Mouse (Mus musculus): ENCODE data around the gene A530032D15Rik.
A peak's percentile ranks its signal among the peaks of the same experiment; 100 is the strongest.
"Not testable (repeated sequence)": the region's sequence is repeated elsewhere in the genome, so short reads cannot be mapped to it uniquely, and the experiment has no call there.

Gene A530032D15Rik

GRCm38 (mm10) chr1:85109753-85110152 is at the start of gene A530032D15Rik:
Gene A530032D15Rik (minus strand): TSS chr1:85109853.
- DNase-seq (ENCODE audit: low read depth): not testable (repeated sequence)

GRCm38 (mm10) chr1:85155151-85155550 is 45.5 kb upstream of the A530032D15Rik start:
- not testable (repeated sequence) for DNase-seq (ENCODE audit: low read depth)

DNA sequence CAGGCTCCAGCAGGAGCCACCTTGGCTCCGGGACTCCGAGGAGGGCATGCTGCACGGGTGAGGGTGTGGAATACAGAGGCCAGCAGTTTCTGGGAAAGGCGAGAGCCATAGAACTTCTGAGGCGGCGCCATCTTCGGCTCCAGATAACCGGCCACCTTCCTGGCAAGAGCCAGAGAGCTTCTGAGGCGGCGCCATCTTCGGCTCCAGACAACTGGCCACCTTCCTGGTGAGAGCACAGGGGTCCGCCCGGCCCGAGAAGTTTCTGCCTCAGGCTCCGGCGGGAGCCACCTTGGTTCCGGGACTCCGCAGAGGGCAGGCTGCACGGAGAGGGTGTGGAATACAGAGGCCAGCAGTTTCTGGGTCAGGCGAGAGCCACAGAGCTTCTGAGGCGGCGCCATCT is 24.0 kb upstream of the A530032D15Rik start:
- not testable (repeated sequence) for DNase-seq (ENCODE audit: low read depth)

- DNase-seq (ENCODE audit: low read depth): not testable (repeated sequence)
These were observed 12.2 kb upstream of the A530032D15Rik start for GRCm38 (mm10) chr1:85121841-85122240.

GRCm38 (mm10) chr1:85118341-85118740 is 8.7 kb upstream of the A530032D15Rik start:
- DNase-seq (ENCODE audit: low read depth): not testable (repeated sequence)

- DNase-seq (ENCODE audit: low read depth): not testable (repeated sequence)
These were observed 7.9 kb upstream of the A530032D15Rik start for GRCm38 (mm10) chr1:85117537-85117936.

DNA sequence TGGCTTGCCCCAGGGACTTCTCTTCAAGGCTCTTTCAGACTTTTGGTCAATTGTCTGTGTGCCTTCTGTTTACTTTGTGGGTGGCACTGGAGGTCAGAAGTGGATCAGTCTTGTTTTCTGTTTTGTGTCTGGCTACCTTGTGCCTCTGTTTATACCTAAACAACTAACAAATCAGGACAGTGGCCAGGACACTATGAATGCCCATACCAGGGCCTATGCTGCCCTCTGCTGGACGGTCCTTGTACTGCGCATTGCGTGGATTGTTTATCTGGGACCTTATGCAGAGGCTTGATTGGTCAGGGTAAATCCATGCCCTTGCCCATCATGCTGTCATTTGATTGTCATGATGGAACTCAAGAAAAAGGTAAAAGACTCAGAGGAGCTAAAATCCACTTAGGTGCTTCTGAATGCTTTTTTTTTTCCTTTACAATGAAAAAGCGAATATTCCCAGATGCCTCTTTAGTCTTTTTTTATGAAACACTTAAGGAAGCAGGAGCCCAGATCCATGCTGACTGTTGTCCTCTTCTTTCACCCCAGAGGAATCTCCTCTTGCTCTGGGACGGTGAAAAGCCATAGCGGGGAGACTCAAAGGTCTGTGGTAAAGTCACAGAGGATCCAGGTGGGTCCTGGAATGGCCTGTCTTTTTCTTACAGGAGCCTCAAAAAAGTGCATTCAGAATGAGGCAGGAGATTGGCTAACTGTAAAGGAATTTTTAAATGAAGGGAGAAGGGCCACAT is 5.2 kb upstream of the A530032D15Rik start:
- not testable (repeated sequence) for DNase-seq (ENCODE audit: low read depth)

DNA sequence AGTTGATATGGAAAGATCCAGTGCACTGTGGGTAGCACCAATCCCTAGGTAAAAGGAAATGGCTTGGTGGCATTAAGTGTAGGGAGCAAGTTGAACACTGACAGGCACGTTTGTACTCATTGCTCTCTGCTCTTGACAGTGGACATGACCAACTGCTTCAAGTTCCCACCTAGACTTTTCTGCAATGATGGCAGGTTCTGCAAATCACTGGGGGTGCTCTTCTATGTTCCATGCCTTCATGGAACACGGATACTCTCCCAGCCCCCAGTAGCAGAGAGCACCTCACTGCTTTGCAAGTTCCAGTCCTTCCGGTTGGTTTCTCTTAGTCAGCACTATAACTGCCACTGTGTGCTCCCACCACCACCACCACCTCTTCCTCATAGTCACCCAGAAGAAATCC is 4.4 kb upstream of the A530032D15Rik start:
- not testable (repeated sequence) for DNase-seq (ENCODE audit: low read depth)

GRCm38 (mm10) chr1:85112889-85113288 is 3.2 kb upstream of the A530032D15Rik start:
- DNase-seq (ENCODE audit: low read depth): not testable (repeated sequence)

GRCm38 (mm10) chr1:85112266-85112665 is 2.6 kb upstream of the A530032D15Rik start:
- not testable (repeated sequence) for DNase-seq (ENCODE audit: low read depth)

DNA sequence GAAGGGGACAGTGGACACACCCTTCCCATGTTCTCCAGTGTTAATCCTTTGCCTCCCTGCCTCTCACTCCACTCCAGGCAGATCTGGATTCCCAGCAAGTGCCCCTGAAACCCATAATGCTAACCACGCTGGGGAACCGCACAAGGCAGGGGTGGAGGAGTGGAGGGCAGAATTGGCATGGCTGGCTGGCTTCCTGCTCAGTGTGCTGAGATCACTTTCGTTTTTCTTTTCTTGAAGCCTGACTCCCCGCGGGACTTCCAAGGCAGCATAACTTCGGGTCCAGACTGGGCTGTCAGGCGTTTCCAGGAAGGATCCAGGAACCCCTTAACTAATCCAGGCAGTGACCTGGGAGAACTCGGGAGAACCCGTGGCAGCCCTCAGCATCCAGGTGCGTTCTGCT is 1.9 kb upstream of the A530032D15Rik start:
- peak; percentile 61 for DNase-seq (ENCODE audit: low read depth)

DNA sequence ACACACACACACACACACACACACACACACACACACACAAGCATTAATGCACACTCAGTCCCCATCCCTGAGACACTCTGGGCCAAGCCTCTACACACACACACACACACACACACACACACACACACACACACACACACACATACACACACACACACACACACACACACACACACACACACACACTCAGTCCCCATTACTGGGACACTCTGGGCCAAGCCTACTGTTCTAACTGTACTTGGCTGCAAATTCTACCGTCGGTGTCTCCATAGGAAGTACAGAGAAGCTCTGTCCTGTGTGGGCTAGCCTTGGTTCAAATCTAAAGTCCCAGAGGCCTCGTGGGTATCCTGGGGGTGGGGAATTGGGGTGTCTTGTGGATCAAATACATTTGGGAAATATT is 1.2 kb upstream of the A530032D15Rik start:
- not testable (repeated sequence) for DNase-seq (ENCODE audit: low read depth)

- DNase-seq (ENCODE audit: low read depth): not testable (repeated sequence)
These were observed 3.6 kb downstream of the A530032D15Rik start for GRCm38 (mm10) chr1:85106013-85106412.

- not testable (repeated sequence) for DNase-seq (ENCODE audit: low read depth)
These were observed 4.3 kb downstream of the A530032D15Rik start for GRCm38 (mm10) chr1:85105336-85105735.

DNA sequence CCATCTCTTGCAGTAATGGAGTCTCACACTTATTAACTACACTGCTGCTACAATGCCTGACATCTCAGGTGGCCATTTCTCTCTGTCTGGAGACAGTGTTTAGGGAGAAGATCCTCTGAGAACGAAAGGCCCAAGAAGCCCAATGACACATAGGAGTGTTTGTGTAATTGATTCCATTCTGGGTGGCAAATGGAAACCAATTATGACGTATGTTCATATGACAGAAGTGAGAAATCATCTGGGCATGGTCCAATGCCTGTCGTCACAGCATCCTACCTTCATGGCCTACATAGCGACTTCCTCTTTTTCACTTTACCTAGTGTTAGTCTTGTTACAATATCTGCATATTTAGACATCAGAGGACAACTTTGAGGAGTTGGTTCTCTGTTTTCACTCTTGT is 7.9 kb downstream of the A530032D15Rik start:
- not testable (repeated sequence) for DNase-seq (ENCODE audit: low read depth)

DNA sequence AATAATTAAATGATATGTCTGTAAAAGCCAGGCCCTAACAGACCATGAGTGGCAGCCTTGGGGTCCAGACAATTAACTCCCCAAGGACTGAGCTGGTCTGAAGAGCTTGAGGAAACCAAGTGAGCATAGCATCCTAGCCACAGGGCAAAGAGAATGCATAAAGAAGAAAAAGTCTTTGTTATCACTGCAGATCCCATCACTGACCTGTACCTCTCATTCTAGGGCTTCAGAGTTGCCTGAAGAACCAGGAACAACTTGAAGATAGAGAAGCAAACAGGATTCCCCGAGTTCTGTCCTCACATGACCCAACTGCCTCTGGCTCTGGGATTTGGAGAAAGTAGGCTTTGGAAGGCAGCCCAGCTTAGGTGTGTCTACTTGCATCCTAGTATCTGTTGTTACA is 9.8 kb downstream of the A530032D15Rik start, which contains the start of gene Gm10553:
TSS of gene Gm10553 (plus strand) at position 301 of the 400 bp plus-strand sequence.
- not testable (repeated sequence) for DNase-seq (ENCODE audit: low read depth)

DNA sequence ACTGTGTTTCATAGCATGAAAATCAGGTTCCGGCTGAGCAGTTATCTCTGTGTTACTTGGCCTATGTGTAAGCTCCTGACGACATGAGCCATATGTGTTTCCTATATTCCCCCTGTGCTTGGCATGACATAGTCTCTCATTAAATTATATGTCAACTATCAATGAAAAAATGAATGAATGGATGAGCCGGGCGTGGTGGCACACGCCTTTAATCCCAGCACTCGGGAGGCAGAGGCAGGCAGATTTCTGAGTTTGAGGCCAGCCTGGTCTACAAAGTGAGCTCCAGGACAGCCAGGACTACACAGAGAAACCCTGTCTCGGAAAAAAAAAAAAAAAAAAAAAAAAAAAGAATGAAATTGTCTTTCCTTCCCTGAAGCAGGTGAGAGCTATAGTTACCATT is 10.6 kb downstream of the A530032D15Rik start:
- not testable (repeated sequence) for DNase-seq (ENCODE audit: low read depth)

- DNase-seq (ENCODE audit: low read depth): not testable (repeated sequence)
These were observed 16.6 kb downstream of the A530032D15Rik start for GRCm38 (mm10) chr1:85093011-85093572.

- DNase-seq (ENCODE audit: low read depth): not testable (repeated sequence)
These were observed 17.5 kb downstream of the A530032D15Rik start for GRCm38 (mm10) chr1:85092169-85092568.

DNA sequence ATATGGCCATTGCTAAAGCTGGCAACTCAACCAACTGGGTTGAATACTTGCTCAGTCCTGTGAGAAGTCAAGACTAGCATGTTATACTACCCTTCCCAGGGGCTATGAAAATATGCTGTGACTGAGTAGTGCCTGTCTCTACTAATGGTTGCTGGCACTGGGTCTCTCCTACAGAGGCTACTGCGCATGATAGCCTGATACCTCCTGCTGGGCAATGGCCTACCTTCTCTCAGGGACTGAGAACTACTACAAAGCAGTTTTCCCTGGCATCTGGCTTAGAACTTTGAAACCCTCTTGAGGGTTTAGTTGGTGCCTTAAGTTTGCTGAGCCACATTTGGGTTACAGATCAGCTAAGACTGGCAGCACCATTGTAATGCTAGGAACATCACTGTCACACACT is 23.4 kb downstream of the A530032D15Rik start:
- not testable (repeated sequence) for DNase-seq (ENCODE audit: low read depth)

- not testable (repeated sequence) for DNase-seq (ENCODE audit: low read depth)
These were observed 24.9 kb downstream of the A530032D15Rik start for GRCm38 (mm10) chr1:85084803-85085202.

DNA sequence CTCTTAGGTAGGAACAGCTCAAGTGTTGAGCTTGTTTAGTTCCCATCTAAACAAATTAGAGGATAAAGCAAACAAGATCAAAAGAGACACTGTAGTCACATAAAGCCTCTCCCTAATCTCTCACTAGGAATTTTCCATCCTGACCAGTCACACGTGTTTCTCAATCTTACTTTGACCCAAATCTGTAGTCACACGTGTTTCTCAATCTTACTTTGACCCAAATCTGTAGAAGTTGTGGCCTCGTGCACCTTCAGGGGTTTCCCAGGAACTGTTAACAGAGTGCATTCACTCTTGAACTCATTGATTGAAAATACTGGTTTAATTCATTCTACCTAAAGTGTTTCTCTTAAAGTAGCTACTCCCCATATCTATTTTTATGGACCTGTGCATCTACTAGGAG is 36.6 kb downstream of the A530032D15Rik start:
- not testable (repeated sequence) for DNase-seq (ENCODE audit: low read depth)

DNA sequence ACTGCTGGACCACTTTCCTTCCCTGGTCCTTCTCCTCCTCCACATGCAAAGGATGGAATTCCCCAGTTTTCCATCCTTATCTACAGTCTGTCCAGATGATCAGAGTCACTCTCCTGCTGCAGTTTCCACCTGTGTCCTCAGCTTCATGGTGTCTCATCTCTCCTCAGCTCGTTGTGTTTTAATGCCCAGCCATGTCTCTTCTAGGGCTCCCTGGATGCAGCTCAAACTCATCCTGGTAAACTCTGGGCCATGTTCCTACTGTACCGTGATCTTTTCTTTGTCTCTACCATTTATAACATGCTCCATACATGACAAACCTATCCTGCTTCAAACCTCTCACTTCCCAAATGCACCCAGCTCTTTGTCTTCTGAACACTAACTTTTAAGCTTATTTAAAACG is 38.0 kb downstream of the A530032D15Rik start:
- not testable (repeated sequence) for DNase-seq (ENCODE audit: low read depth)

Measured in 416B (cell line).